Mouse (Mus musculus) CH12.LX (cell line): Measurements from ENCODE around the gene Cdk4.

Experiments used
- CHD2 ChIP-seq: IDR thresholded peaks from 2 replicates; pipeline ENCODE4 v1.6.1; 2011; ENCODE audit warnings: low read length, improper control_type of control experiment
- CTCF ChIP-seq, 2 experiments: IDR thresholded peaks in 1 of 2; conservative IDR thresholded peaks in 1 of 2; 2 replicates each; pipeline ENCODE4 v1.5.1; 2011 to 2012; ENCODE audit warnings: low read depth in 2 of 2, low read length in 2 of 2, improper control_type of control experiment in 1 of 2, inconsistent platforms in 1 of 2, mild to moderate bottlenecking in 1 of 2, moderate library complexity in 1 of 2
- EP300 ChIP-seq: IDR thresholded peaks from 2 replicates; pipeline ENCODE4 v1.6.1; 2011; ENCODE audit warnings: low read length, improper control_type of control experiment
- IRF4 ChIP-seq: IDR thresholded peaks from 2 replicates; pipeline ENCODE4 v1.6.1; 2014; ENCODE audit warnings: low read depth, mild to moderate bottlenecking, inconsistent platforms, low read length, improper control_type of control experiment
- JUN ChIP-seq: IDR thresholded peaks from 2 replicates; pipeline ENCODE4 v1.6.1; 2011; ENCODE audit warnings: low read depth, mild to moderate bottlenecking, low read length, improper control_type of control experiment, moderate library complexity; ENCODE audit not compliant: insufficient read depth
- MAFK ChIP-seq: IDR thresholded peaks from 2 replicates; pipeline ENCODE4 v1.6.1; 2011; ENCODE audit warnings: low read length, improper control_type of control experiment; ENCODE audit not compliant: insufficient replicate concordance
- POLR2A ChIP-seq: IDR thresholded peaks from 2 replicates; pipeline ENCODE4 v1.6.1; 2011; ENCODE audit warnings: low read depth, mild to moderate bottlenecking, improper control_type of control experiment, low read length
- ZC3H11A ChIP-seq: IDR thresholded peaks from 2 replicates; pipeline ENCODE4 v1.6.1; 2012; ENCODE audit warnings: low read depth, mild to moderate bottlenecking, inconsistent platforms, low read length, improper control_type of control experiment
- ZKSCAN1 ChIP-seq: IDR thresholded peaks from 2 replicates; pipeline ENCODE4 v1.6.1; 2012; ENCODE audit warnings: low read depth, inconsistent platforms, low read length, improper control_type of control experiment, borderline replicate concordance
- ZMIZ1 ChIP-seq: IDR thresholded peaks from 2 replicates; pipeline ENCODE4 v1.6.1; 2012; ENCODE audit warnings: low read depth, mild to moderate bottlenecking, inconsistent platforms, low read length, improper control_type of control experiment

DNA sequence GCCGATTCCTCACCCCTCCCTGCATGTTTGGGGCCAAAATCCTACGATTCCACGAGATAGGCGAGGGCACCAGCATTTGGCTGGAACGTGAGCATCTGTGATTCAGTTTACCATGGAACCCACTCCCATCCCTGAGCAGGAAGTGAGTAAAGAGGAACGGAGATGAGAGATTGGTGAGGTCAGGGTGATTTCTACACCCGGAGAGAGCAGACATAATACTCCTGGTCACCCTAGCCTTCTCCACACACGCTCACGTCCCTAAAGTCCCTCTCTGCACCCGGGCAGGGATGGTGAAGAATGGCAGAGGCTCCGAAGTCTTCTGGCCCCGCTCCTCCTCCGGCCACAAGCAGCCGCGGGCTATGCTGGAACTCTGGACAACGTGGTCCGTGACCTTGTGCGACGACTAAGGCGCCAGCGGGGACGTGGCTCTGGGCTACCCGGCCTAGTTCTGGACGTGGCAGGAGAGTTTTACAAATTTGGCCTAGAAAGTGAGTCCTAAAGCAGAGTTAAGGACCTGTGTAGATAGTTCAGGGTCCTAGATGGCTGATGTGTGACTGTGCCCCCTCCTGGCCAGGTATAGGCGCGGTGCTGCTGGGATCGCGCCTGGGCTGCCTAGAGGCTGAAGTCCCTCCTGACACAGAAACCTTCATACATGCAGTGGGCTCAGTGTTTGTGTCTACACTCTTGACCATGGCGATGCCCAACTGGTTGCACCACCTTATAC, 13.8 kb upstream of the Cdk4 start:
- no peak for TF ChIP-seq ZMIZ1
- peak in 1 of 2 experiments; percentile 25; a peak in 1 of 4 replicates for TF ChIP-seq CTCF (conservative IDR thresholded peaks at IDR 0.05 in 1 of 2, IDR thresholded peaks at IDR 0.05 in 1 of 2; ENCODE audit: low read depth in 2 of 2, low read length in 2 of 2)
- TF ChIP-seq MAFK, result no peak
- no peak for TF ChIP-seq IRF4
- TF ChIP-seq EP300, result no peak
- TF ChIP-seq ZC3H11A, result no peak
- no peak for TF ChIP-seq JUN
- TF ChIP-seq POLR2A, result no peak
- no peak for TF ChIP-seq ZKSCAN1
- no peak for TF ChIP-seq CHD2
